Mouse (Mus musculus): ENCODE measurements around the gene 1700020D05Rik. TPM values are rescaled to one million over a fixed set of nuclear protein-coding genes. Genes with fewer than 3 reads are reported as not detected.

The 1700020D05Rik gene
- total RNA-seq (2017), result not detected in 2 replicates

- ATAC-seq (replicated peaks; ENCODE audit: low read depth, poor library complexity, severe bottlenecking), result no peak
Observed at GRCm38 (mm10) chr19:5503687-5504086, at the start of gene 1700020D05Rik. Gene 1700020D05Rik (minus strand): TSS chr19:5503787.

DNA sequence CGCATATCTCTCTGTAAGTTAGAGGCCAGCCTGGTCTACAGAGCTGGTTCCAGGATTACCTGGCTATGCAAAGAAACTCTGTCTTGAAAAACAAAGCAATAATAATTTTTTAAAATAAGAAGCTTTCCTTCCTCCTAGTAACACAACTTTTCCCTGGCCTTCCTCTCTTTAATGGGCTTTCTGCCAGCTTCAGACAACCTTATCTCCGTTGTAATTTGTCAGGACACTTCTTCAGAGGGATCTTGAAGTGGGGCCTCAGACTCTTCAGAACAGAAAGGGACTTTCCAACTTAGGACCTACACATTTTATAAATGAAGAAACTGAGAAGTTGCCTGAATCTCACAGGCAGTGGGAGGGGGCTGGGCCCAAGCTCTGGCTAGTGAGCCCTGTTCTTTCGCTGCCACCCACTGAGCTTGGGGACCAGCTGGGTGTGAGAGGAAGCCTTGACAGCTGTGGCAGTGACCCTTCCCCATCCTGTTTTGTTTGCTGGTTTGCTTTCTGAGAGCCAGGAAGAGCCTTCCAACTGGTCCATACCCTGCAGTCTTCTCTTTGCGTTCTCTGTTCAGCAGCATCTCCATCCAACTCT, 44.0 kb upstream of the 1700020D05Rik start:
- ATAC-seq (replicated peaks; ENCODE audit: low read depth, poor library complexity, severe bottlenecking), result no peak

DNA sequence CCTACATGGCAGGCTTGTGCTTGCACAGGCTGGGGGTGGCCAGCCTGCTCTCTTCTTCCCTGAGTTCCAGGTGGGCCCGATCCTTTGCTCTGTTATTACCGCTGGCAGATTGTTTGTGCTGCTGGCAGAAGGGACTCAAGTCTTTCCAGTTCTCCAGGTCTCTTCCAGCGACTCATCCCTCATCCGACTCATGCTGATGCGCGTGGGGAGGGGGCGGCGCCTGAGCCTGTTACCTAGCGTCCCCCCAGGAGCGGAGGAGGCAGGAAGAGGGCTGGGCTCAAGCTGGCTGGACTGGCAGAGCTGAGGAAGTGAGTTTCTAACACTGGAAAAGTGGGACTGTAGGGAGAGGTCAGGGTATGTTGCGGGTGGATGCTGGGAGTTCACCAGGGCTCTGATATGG, 40.4 kb upstream of the 1700020D05Rik start:
- ATAC-seq (replicated peaks; ENCODE audit: low read depth, poor library complexity, severe bottlenecking), result no peak

GRCm38 (mm10) chr19:5543362-5543761, 39.8 kb upstream of the 1700020D05Rik start:
- no peak for ATAC-seq (replicated peaks; ENCODE audit: low read depth, poor library complexity, severe bottlenecking)

DNA sequence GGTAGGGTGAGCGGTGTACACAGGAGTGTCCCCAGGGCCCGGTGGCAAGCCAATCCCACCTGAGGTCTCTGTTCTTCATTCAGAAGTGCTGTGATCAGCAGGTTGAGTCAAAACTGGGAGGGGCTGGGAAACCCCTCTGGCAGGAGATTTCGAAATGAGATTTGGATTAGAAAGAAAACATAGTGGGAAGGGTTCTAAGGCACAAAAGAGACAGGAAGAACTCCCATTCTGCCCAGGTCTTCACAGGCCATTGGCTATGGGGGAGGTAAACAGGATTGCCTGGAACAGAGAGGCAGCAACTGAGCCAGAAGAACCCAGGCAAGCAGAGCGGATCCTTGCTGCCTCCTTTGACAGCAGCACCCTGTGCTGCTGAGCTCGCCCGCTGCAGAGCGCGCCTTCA, 35.2 kb upstream of the 1700020D05Rik start:
- ATAC-seq (replicated peaks; ENCODE audit: low read depth, poor library complexity, severe bottlenecking), result no peak

GRCm38 (mm10) chr19:5532520-5532919, 28.9 kb upstream of the 1700020D05Rik start:
- no peak for ATAC-seq (replicated peaks; ENCODE audit: low read depth, poor library complexity, severe bottlenecking)

GRCm38 (mm10) chr19:5530138-5530524, 26.5 kb upstream of the 1700020D05Rik start:
- no peak for ATAC-seq (replicated peaks; ENCODE audit: low read depth, poor library complexity, severe bottlenecking)

DNA sequence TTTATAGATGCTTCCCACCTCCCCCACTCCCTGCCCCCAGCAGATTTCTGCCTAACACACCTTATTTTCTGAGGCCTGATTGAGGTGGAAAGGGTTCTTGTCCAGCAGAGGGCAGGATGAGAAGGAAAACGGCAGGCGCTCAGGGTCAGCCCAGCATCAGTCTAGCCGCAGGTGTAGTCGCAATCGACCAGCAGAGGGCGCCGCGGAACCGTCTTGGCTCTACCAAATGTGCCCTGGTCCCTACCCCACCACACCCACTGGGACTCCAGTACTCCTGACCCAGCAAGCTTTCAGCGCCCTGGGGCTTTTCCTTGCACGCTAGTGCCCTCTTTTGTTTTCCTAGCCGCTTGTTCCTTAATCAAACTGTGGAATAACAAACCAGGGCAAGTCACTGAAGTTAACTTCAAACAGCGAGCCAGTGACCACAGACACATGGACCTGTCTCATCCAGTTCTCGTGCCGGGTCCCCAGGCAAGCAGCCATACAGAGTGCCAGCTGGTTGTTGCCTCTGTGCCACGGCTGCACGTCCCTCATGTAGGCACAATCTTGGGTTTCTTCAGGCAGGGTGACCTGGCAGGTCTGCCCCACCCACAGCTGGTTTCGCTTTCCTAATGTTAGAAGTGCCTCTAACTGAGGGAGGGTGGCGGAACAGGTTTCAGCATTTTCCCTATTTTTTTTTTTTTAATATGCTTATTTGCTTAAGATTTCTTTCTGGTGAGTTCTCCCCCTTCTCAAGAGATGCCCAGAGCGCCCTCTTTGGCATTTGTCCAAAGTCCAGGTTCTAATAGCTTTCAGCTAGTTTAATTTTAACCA, 25.9 kb upstream of the 1700020D05Rik start:
- peak; percentile 99 for ATAC-seq (replicated peaks; ENCODE audit: low read depth, poor library complexity, severe bottlenecking)

- ATAC-seq (replicated peaks; ENCODE audit: low read depth, poor library complexity, severe bottlenecking), result no peak
Observed at GRCm38 (mm10) chr19:5525204-5525603, 21.6 kb upstream of the 1700020D05Rik start.

DNA sequence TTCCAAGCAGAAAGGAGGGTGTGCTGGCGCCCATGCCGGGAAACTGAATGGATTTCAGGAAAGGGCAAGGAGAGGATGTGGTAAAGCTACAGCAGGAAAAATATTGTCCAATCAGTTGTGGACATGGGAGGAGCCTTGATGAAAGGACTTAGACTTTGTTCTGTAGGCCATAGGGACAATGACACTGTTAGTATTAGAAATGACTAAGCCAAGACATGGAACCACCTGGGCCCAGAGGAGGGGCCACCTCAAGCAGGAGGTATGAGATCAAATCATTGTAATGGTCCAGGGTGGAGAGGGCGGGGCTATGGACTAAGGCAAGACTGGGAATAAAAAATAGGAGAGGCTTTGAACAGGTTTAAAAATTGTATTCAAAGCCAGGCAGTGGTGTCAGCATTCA, 15.1 kb upstream of the 1700020D05Rik start:
- ATAC-seq (replicated peaks; ENCODE audit: low read depth, poor library complexity, severe bottlenecking), result no peak

DNA sequence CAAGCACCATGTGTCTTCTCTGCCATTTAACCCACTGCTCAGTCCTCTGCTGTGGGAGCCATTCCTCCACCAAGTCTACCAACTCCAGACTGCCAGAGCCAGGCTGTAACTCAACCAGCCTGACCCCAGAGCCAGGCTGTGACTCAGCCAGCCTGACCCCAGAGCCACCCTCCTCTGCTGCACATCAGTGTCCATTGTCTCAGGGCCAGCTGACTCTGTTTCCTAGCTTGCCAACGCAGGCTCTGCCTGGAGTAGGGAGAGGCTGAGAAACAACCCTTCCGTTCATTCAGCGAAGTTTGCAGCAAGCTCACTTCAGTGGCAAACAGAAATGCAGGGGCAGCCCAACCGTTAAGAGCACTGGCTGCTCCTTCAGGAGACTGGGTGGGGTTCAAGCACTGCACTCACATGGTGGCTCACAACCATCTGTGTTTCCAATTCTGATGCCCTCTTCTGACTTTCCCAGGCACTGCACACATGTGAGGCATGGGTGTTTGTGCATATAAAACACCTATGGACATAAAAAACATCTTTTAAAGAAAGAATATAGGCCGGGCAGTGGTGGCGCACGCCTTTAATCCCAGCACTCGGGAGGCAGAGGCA, 13.4 kb upstream of the 1700020D05Rik start:
- no peak for ATAC-seq (replicated peaks; ENCODE audit: low read depth, poor library complexity, severe bottlenecking)

DNA sequence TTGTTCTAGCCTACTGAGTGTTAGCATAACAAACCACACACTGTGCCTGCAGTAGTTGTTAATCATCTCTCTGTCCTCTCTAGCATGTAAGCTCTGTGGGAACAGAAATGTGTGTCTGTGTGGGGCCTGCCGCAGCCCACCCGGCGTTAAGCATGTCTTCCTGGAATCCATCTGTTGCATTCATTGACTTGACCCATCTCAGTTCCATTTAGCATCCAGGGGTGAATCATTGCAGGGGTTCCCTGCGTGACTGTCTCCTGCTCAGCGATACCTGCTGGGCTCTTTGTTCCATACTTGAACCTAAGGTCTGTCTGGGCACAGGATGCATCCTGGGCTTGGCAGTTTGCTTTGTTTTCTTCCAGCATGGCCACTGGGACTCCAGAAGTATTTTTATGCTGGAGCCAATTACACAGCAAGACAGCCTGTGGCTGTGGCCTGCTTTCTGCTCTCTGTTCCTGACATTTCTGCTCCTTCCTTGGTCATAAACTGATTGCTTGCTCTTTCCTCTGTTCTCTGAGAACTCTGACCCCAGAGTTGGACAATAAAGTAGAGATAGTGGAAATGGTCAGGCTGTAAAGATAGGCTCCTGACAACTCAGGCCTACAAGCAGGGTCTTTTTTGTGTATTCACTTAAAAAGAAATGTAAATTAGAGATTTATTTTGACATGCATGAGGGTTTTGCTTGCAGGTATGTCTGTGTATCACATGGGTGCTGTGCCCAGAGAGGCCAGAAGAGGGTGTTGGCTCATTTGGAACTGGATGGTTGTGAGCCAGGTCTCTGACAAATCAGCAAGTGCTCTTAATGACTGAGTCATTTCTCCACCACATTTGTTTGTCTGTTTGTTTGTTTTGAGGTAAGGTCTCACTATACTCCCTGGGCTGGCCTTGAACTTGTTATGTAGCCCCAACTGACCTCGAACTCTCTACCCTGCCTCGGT, 12.5 kb upstream of the 1700020D05Rik start:
- ATAC-seq (replicated peaks; ENCODE audit: low read depth, poor library complexity, severe bottlenecking), result no peak; the same call in 1 of the 2 replicates

DNA sequence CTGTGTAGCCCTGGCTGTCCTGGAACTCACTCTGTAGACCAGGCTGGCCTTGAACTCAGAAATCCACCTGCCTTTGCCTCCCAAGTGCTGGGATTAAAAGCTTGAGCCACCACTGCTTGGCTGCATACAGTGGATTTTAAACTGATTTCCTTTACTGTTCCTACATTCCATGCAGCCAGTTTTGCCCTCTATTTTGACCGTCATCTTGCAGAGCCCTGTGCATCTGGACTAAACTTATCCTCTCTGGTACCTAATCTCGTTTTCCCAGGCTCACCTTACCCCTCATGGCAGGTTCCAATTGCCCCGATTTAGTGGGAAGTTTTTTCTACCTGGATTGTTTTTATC, 9.4 kb upstream of the 1700020D05Rik start:
- no peak for ATAC-seq (replicated peaks; ENCODE audit: low read depth, poor library complexity, severe bottlenecking)

GRCm38 (mm10) chr19:5512091-5513004, 8.8 kb upstream of the 1700020D05Rik start:
- peak; percentile 76 for ATAC-seq (replicated peaks; ENCODE audit: low read depth, poor library complexity, severe bottlenecking)

GRCm38 (mm10) chr19:5511074-5511632, 7.6 kb upstream of the 1700020D05Rik start:
- ATAC-seq (replicated peaks; ENCODE audit: low read depth, poor library complexity, severe bottlenecking), result no peak

DNA sequence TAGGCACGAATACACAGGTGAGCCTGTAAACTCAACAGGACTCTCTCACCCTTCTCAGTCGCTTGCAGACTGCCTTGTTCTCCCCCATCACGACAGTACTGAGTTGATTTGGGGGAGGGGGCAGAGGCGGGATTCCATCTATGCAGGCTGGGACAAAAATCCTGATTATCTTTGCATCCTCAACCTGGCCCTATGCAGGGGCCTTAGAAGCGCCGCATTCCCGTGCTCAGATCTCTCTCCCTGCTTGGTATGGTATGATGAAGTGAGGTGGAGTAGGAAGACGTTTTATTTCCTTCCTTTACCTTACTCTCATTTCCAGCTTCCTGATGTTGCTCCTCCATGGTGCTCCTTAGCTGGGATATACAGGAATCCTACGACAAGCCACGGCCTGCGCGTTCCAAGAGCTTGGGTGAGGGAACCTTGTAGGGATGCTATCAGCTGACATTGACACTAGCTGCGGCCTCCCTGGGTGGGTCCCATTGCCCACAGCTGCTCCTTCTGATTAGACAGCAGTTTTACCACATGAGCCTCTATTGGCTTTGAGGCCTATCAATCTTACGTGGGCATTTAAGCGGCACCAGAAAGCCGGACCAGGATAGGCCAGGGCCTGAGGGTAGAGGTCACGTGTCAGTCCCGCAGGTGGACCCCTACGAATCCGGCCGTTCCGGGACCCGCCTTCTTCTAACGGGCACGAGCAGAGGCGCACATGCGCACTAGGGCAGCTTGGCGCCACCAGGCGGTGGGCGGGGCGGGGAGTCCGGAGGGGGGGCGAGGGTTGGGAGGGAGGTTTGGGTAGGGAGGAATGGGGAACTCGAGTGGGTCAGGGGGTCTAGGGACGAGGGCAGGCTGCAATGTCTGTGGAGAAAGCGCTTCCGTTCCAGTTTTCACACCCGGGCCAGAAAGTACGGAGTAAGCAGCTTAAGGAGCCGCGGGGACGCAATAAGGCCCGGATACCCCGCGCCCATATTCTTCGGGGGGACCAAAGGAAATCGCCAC, 6.7 kb upstream of the 1700020D05Rik start, which contains the start of gene Snx32:
Gene Snx32, minus strand, starts transcription at position 508 of the 996 bp plus-strand sequence.
- ATAC-seq (replicated peaks; ENCODE audit: low read depth, poor library complexity, severe bottlenecking), result peak; percentile 94

DNA sequence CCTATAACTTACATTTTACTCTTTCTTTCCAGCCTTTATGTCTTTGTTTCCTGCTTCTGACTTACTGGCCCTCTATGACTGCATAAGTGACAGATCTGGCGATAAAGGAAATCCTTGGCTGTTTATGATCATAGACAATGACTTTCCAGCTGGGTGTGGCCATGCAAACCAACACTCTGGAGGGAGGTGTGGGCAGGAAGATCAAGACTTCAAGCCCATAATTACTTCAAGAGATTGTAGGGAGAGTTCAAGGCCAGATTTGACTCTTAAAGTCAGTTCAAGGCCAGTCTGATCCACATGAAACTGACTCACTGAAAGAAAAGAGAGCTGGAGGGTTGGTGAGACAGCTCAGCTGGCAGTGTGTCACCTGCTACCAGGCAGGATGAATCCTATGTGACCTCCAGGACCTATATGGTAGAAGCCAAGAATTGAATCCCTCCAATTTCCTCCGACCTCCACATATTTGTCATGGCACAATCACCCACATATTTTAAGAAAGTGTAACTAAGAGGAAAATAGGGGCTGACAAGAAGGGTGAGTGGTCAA, 3.2 kb downstream of the 1700020D05Rik start:
- ATAC-seq (replicated peaks; ENCODE audit: low read depth, poor library complexity, severe bottlenecking), result no peak

GRCm38 (mm10) chr19:5496052-5496370, 7.6 kb downstream of the 1700020D05Rik start:
- ATAC-seq (replicated peaks; ENCODE audit: low read depth, poor library complexity, severe bottlenecking), result no peak
